Mouse (Mus musculus) c-Kit-positive CD71-negative TER-119-negative erythroid progenitor cells, embryonic 14.5 days (primary cell): ENCODE measurements around the gene Prr13.

Source experiments
- DNase-seq: peaks from one replicate; pipeline ENCODE4 v3.0.0-alpha.2; 2013; ENCODE audit warnings: low read depth

Gene Prr13

GRCm38 (mm10) chr15:102458904-102459317 lies at the start of gene Prr13:
Gene Prr13, plus strand, starts transcription at chr15:102459028.
- DNase-seq: peak; percentile 97

GRCm38 (mm10) chr15:102409286-102409685 lies 49.5 kb upstream of the Prr13 start:
- DNase-seq: no peak

- DNase-seq: no peak
These were observed 47.8 kb upstream of the Prr13 start for GRCm38 (mm10) chr15:102411077-102411476.

GRCm38 (mm10) chr15:102413687-102414086 lies 45.1 kb upstream of the Prr13 start:
- DNase-seq: no peak

- no peak for DNase-seq
These were observed 41.3 kb upstream of the Prr13 start for GRCm38 (mm10) chr15:102417524-102417923.

- no peak for DNase-seq
These were observed 37.8 kb upstream of the Prr13 start for GRCm38 (mm10) chr15:102420986-102421385.

GRCm38 (mm10) chr15:102421437-102421836 lies 37.4 kb upstream of the Prr13 start:
- DNase-seq: peak; percentile 72

GRCm38 (mm10) chr15:102423602-102424240 lies 35.1 kb upstream of the Prr13 start:
- DNase-seq: no peak

- DNase-seq: no peak
These were observed 34.2 kb upstream of the Prr13 start for GRCm38 (mm10) chr15:102424657-102425056.

- no peak for DNase-seq
These were observed 31.9 kb upstream of the Prr13 start for GRCm38 (mm10) chr15:102426963-102427362.

GRCm38 (mm10) chr15:102432046-102432445 lies 26.8 kb upstream of the Prr13 start:
- no peak for DNase-seq

GRCm38 (mm10) chr15:102433173-102433572 lies 25.7 kb upstream of the Prr13 start:
- no peak for DNase-seq

- peak; percentile 85 for DNase-seq
These were observed 16.3 kb upstream of the Prr13 start for GRCm38 (mm10) chr15:102442490-102442889.

GRCm38 (mm10) chr15:102445146-102445545 lies 13.7 kb upstream of the Prr13 start, which contains the start of gene Amhr2:
Gene Amhr2, plus strand, starts transcription at chr15:102445367.
- no peak for DNase-seq

GRCm38 (mm10) chr15:102446448-102446847 lies 12.4 kb upstream of the Prr13 start:
- no peak for DNase-seq

- DNase-seq: no peak
These were observed 9.5 kb upstream of the Prr13 start for GRCm38 (mm10) chr15:102449366-102449765.

GRCm38 (mm10) chr15:102450928-102451327 lies 7.9 kb upstream of the Prr13 start:
- DNase-seq: no peak

- no peak for DNase-seq
These were observed 7.0 kb upstream of the Prr13 start for GRCm38 (mm10) chr15:102451666-102452430.

- DNase-seq: no peak
These were observed 2.8 kb upstream of the Prr13 start for GRCm38 (mm10) chr15:102455993-102456392.

- DNase-seq: peak; percentile 36
These were observed 635 bp upstream of the Prr13 start for GRCm38 (mm10) chr15:102458050-102458736.

GRCm38 (mm10) chr15:102459381-102459780 lies 553 bp downstream of the Prr13 start:
- DNase-seq: no peak

GRCm38 (mm10) chr15:102459847-102460246 lies 1.0 kb downstream of the Prr13 start:
- no peak for DNase-seq

- no peak for DNase-seq
These were observed 1.6 kb downstream of the Prr13 start for GRCm38 (mm10) chr15:102460409-102460808.
